Mouse (Mus musculus) forebrain, embryonic 12.5 days (tissue): ENCODE measurements around the gene Plcz1. TPM values are rescaled to one million over a fixed set of nuclear protein-coding genes. Genes with fewer than 3 reads are reported as not detected.

Experiments
- ATAC-seq: fragments of 200-750 bp; cut with Nextera tagmentation; 2 replicates; pipeline ENCODE4 v1.8.0; 2017; ENCODE audit warnings: moderate TSS enrichment; ENCODE audit not compliant: low FRiP score
- H3K27ac ChIP-seq: fragments of 300-500 bp; sonication (generic); 2 replicates; pipeline ENCODE4 v1.5.1; 2016; ENCODE audit warnings: mild to moderate bottlenecking
- H3K27me3 ChIP-seq: fragments of 300-500 bp; sonication (generic); 2 replicates; pipeline ENCODE4 v1.6.1; 2016; ENCODE audit warnings: mild to moderate bottlenecking
- H3K36me3 ChIP-seq: fragments of 300-500 bp; sonication (generic); replicated peaks from 2 replicates; pipeline ENCODE4 v1.6.1; 2016; ENCODE audit warnings: mild to moderate bottlenecking
- H3K4me1 ChIP-seq: fragments of 300-500 bp; sonication (generic); 2 replicates; pipeline ENCODE4 v1.6.1; 2016
- H3K4me2 ChIP-seq: fragments of 300-500 bp; sonication (generic); 2 replicates; pipeline ENCODE4 v1.6.1; 2016; ENCODE audit warnings: mild to moderate bottlenecking, moderate library complexity
- H3K4me3 ChIP-seq: fragments of 300-500 bp; sonication (generic); replicated peaks from 2 replicates; pipeline ENCODE4 v1.5.1; 2016; ENCODE audit warnings: mild to moderate bottlenecking
- H3K9ac ChIP-seq: fragments of 300-500 bp; sonication (generic); 2 replicates; pipeline ENCODE4 v1.6.1; 2016; ENCODE audit warnings: mild to moderate bottlenecking
- H3K9me3 ChIP-seq: fragments of 300-500 bp; sonication (generic); 2 replicates; pipeline ENCODE4 v1.6.1; 2016
- WGBS: fragments of 180-500 bp; shearing (Covaris S2); methylation state at CpG from one replicate; pipeline ENCODE4 v1.1.7; 2016; 5-methylcytosine and 5-hydroxymethylcytosine counted together
- polyA plus RNA-seq: library from polyadenylated mRNA; unstranded; fragments of >200 nt; fragmentation: Nextera tagmentation; extraction: Ambion mirVana; gene quantifications from 2 replicates; pipeline ENCODE4 v1.2.1, GENCODE M21; 2016

Plcz1 gene
- not detected in 2 replicates for polyA plus RNA-seq

DNA sequence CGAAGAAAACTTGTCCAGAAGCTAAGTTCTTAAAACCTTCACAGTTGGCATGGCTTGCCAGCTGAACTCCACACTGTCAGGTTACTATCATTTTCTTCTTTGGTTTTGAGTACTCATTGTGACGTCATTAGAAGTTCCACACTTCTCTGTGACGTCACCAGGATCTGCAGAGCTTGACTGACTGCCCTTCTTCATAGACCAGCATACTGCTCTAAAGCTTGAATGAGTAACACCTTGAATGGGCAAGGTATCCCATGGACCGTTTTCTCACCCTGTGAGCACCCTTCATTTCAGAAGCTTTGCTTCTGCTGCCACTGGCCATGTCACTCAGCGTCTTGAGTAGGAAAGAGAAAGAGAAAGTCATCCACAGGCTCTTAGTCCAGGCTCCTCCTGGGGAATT, at the start of gene Plcz1:
Plcz1 (minus strand) TSS at position 101 of the 400 bp plus-strand sequence.
- H3K36me3 ChIP-seq = no peaks in the 10 kb centered on the region
- no peak for ATAC-seq
- no peak within 1 kb of the TSS for H3K9ac ChIP-seq
- no peak within 1 kb of the TSS for H3K4me2 ChIP-seq
- no peaks in the 10 kb centered on the region for H3K4me1 ChIP-seq
- H3K4me3 ChIP-seq = no peak within 1 kb of the TSS
- H3K9me3 ChIP-seq = no peaks in the 10 kb centered on the region
- 83% methylated on average over 5 of the region's 5 CpGs for WGBS
- no peak within 1 kb of the TSS for H3K27ac ChIP-seq
- H3K27me3 ChIP-seq = no peaks in the 10 kb centered on the region

DNA sequence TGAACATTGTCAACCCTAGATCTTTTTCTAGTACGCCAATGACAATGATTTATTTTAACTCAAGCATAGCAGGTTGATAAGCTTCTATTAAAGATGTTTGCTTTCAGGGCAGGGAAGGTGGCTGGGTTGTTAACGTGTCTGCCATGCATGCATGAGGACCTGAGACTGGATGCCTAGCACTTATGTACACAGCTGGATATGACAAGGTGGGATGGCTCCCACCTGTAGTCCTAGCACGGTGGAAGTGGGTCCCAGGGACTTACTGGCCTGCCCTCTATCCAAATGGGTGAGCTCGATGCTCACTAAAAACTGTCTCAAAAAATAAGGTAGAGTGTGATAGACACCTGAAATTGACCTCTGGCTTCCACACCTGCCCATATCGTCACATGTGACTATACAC, 48.6 kb upstream of the Plcz1 start:
- Histone ChIP-seq H3K9ac (no peak overlapping the region), H3K9me3 (no peaks in the 10 kb centered on the region), H3K27ac (no peak overlapping the region), H3K4me1 (no peaks in the 10 kb centered on the region), H3K27me3 (no peaks in the 10 kb centered on the region), H3K4me2 (no peak overlapping the region), H3K4me3 (no peak overlapping the region), H3K36me3 (no peaks in the 10 kb centered on the region)
- no peak for ATAC-seq
- WGBS = 91% methylated on average over 5 of the region's 5 CpGs

- 0 out of 2 replicates have a peak, but pooled peaks have one; percentile 39 for ATAC-seq
- no peak overlapping the region for H3K4me3 ChIP-seq
- H3K4me2 ChIP-seq = no peak overlapping the region
- H3K4me1 ChIP-seq = no peaks in the 10 kb centered on the region
- H3K9me3 ChIP-seq = no peaks in the 10 kb centered on the region
- no peaks in the 10 kb centered on the region for H3K27me3 ChIP-seq
- 66% methylated on average over 3 of the region's 3 CpGs for WGBS
- H3K36me3 ChIP-seq = no peaks in the 10 kb centered on the region
- H3K9ac ChIP-seq = no peak overlapping the region
- no peak overlapping the region for H3K27ac ChIP-seq
These were observed 40.5 kb upstream of the Plcz1 start for GRCm38 (mm10) chr6:140081739-140082138.

- ATAC-seq = no peak
- no peaks in the 10 kb centered on the region for H3K4me1 ChIP-seq
- no peaks in the 10 kb centered on the region for H3K27me3 ChIP-seq
- H3K9ac ChIP-seq = no peak overlapping the region
- H3K4me2 ChIP-seq = no peak overlapping the region
- 90% methylated on average over 7 of the region's 7 CpGs for WGBS
- no peaks in the 10 kb centered on the region for H3K9me3 ChIP-seq
- no peak overlapping the region for H3K27ac ChIP-seq
- H3K36me3 ChIP-seq = no peaks in the 10 kb centered on the region
- H3K4me3 ChIP-seq = no peak overlapping the region
These were observed 39.7 kb upstream of the Plcz1 start for GRCm38 (mm10) chr6:140080933-140081332.

GRCm38 (mm10) chr6:140069177-140069576, 27.9 kb upstream of the Plcz1 start:
- no peaks in the 10 kb centered on the region for H3K9me3 ChIP-seq
- H3K4me3 ChIP-seq = no peak overlapping the region
- no peaks in the 10 kb centered on the region for H3K27me3 ChIP-seq
- WGBS = 89% methylated on average over 8 of the region's 8 CpGs
- no peak overlapping the region for H3K27ac ChIP-seq
- no peak for ATAC-seq
- no peak overlapping the region for H3K9ac ChIP-seq
- no peak overlapping the region for H3K4me2 ChIP-seq
- H3K36me3 ChIP-seq = no peaks in the 10 kb centered on the region
- no peaks in the 10 kb centered on the region for H3K4me1 ChIP-seq

- Histone ChIP-seq H3K27ac (no peak overlapping the region), H3K4me1 (no peaks in the 10 kb centered on the region), H3K9me3 (no peaks in the 10 kb centered on the region), H3K27me3 (no peaks in the 10 kb centered on the region), H3K36me3 (no peaks in the 10 kb centered on the region), H3K4me3 (no peak overlapping the region), H3K4me2 (no peak overlapping the region), H3K9ac (no peak overlapping the region)
- no peak for ATAC-seq
- 77% methylated on average over 5 of the region's 5 CpGs for WGBS
These were observed 13.1 kb upstream of the Plcz1 start for GRCm38 (mm10) chr6:140054271-140054928.

- Histone ChIP-seq H3K9me3 (no peaks in the 10 kb centered on the region), H3K9ac (no peak overlapping the region), H3K4me2 (no peak overlapping the region), H3K4me3 (no peak overlapping the region), H3K27ac (no peak overlapping the region), H3K4me1 (no peaks in the 10 kb centered on the region), H3K27me3 (no peaks in the 10 kb centered on the region), H3K36me3 (no peaks in the 10 kb centered on the region)
- 87% methylated on average over 5 of the region's 5 CpGs for WGBS
- ATAC-seq = no peak
These were observed 10.2 kb upstream of the Plcz1 start for GRCm38 (mm10) chr6:140051476-140051875.

GRCm38 (mm10) chr6:140040952-140041351, 305 bp downstream of the Plcz1 start, which contains the start of gene Capza3:
Gene Capza3 (plus strand): TSS chr6:140041252.
- no peaks in the 10 kb centered on the region for H3K27me3 ChIP-seq
- no peak for ATAC-seq

GRCm38 (mm10) chr6:140024404-140024803, 16.9 kb downstream of the Plcz1 start:
- H3K9me3 ChIP-seq = no peaks in the 10 kb centered on the region
- 90% methylated on average over 7 of the region's 7 CpGs for WGBS

More at GRCm38 (mm10) chr6:140040952-140041351, 305 bp downstream of the Plcz1 start, which contains the start of gene Capza3:
- H3K4me1 ChIP-seq = no peaks in the 10 kb centered on the region
- H3K4me3 ChIP-seq = no peak within 1 kb of the TSS
- H3K36me3 ChIP-seq = no peaks in the 10 kb centered on the region
- no peak within 1 kb of the TSS for H3K27ac ChIP-seq
- WGBS = 95% methylated on average over 7 of the region's 7 CpGs
- H3K9ac ChIP-seq = no peak within 1 kb of the TSS
- H3K4me2 ChIP-seq = no peak within 1 kb of the TSS
- H3K9me3 ChIP-seq = no peaks in the 10 kb centered on the region

GRCm38 (mm10) chr6:140005181-140005580, 36.1 kb downstream of the Plcz1 start:
- no peak overlapping the region for H3K4me2 ChIP-seq
- no peaks in the 10 kb centered on the region for H3K36me3 ChIP-seq
- H3K9me3 ChIP-seq = no peaks in the 10 kb centered on the region
- H3K9ac ChIP-seq = no peak overlapping the region
- ATAC-seq = no peak
- no peak overlapping the region for H3K27ac ChIP-seq
- no peaks in the 10 kb centered on the region for H3K27me3 ChIP-seq
- WGBS = 86% methylated on average over 3 of the region's 3 CpGs
- H3K4me3 ChIP-seq = no peak overlapping the region
- H3K4me1 ChIP-seq = no peaks in the 10 kb centered on the region

More at GRCm38 (mm10) chr6:140024404-140024803, 16.9 kb downstream of the Plcz1 start:
- Histone ChIP-seq H3K36me3 (no peaks in the 10 kb centered on the region), H3K4me2 (no peak overlapping the region), H3K4me1 (no peaks in the 10 kb centered on the region), H3K4me3 (no peak overlapping the region), H3K27me3 (no peaks in the 10 kb centered on the region), H3K9ac (no peak overlapping the region), H3K27ac (no peak overlapping the region)
- ATAC-seq = no peak

DNA sequence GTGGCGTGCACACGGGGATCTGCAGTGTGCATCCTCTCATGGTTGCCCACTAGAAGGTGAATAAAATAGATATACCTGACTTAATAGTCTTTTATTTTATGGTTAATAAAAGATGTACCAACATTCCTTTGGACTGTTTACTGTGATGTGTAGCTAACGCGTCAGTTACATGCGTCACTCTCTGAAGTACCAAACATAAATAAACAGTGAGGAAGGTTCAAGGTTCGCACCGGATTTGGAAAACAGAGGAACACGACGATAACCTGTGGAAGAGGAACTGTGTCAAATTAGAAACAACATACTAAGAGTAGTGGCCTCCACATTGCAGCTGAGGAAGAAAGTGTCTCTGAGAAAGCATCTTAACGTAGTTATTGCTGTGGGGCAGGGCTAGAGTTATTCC, 51.7 kb downstream of the Plcz1 start:
- H3K9ac ChIP-seq = no peak overlapping the region
- H3K27me3 ChIP-seq = no peaks in the 10 kb centered on the region
- H3K4me3 ChIP-seq = no peak overlapping the region
- H3K4me1 ChIP-seq = no peaks in the 10 kb centered on the region; the same call in 1 of the 2 replicates
- ATAC-seq = no peak
- no peaks in the 10 kb centered on the region for H3K36me3 ChIP-seq
- H3K4me2 ChIP-seq = no peak overlapping the region
- H3K27ac ChIP-seq = no peak overlapping the region
- 92% methylated on average over 10 of the region's 10 CpGs for WGBS
- no peaks in the 10 kb centered on the region for H3K9me3 ChIP-seq

- Histone ChIP-seq H3K27me3 (no peaks in the 10 kb centered on the region), H3K4me3 (no peak overlapping the region), H3K36me3 (no peaks in the 10 kb centered on the region), H3K27ac (no peak overlapping the region), H3K4me2 (no peak overlapping the region), H3K9ac (no peak overlapping the region), H3K4me1 (no peaks in the 10 kb centered on the region; the same call in 1 of the 2 replicates), H3K9me3 (no peaks in the 10 kb centered on the region)
- no peak for ATAC-seq
- WGBS = 59% methylated on average over 6 of the region's 6 CpGs
These were observed 52.2 kb downstream of the Plcz1 start for GRCm38 (mm10) chr6:139989075-139989474.

GRCm38 (mm10) chr6:139986564-139986963, 54.7 kb downstream of the Plcz1 start:
- 82% methylated on average over 2 of the region's 2 CpGs for WGBS
- no peak for ATAC-seq

More at GRCm38 (mm10) chr6:139986564-139986963, 54.7 kb downstream of the Plcz1 start:
- no peak overlapping the region for H3K4me3 ChIP-seq
- H3K4me2 ChIP-seq = no peak overlapping the region
- no peaks in the 10 kb centered on the region for H3K9me3 ChIP-seq
- no peaks in the 10 kb centered on the region for H3K27me3 ChIP-seq
- no peaks in the 10 kb centered on the region; the same call in 1 of the 2 replicates for H3K4me1 ChIP-seq
- no peak overlapping the region for H3K27ac ChIP-seq
- H3K9ac ChIP-seq = no peak overlapping the region
- no peaks in the 10 kb centered on the region for H3K36me3 ChIP-seq
